In the genomic region with DNA sequence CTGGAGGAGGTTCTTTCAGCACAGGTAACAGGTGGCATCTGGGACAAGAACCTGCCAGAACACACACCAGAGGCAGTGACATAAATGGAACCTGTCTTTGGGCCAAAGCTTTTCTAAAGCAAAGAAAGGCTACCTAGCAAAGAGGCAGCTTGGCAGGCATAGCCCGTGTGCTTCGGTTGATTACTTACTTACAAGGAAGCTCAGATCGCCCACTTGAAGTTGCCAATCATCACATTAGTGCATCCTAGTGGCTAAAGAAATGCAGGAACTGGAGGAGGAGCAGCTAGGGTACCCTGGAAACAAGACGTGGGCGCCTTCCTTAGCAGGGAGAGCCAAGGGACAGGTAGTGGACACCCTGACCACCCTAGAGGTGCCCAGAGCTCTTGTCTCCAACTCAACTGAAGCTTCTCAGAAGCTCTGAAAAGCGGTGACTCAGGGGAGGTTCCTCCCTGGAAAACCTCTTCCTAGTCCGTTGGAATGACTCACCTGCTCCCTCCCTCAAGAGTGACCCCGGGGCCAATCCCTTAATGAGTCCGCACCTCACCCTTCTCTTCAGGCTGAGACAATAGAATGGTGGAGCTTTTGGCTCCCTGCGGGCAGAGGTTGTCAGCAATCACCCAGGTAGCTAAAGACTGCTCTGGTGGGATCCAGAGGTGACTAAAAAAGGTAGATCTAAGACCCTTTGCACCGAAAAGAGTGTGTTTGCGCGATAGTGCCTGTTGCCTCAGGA, we compare ENCODE assay signal across 8 mouse cellular contexts. TPM values are rescaled to one million over a fixed set of nuclear protein-coding genes. Genes with fewer than 3 reads are reported as not detected.
A peak's percentile ranks its signal among the peaks of the same experiment; 100 is the strongest.
DNase-seq lines count a peak whose midpoint lies in the region; ATAC-seq lines count a peak whose summit lies in the region.

No protein-coding gene starts in this region.

- no peak overlapping the region for H3K27ac ChIP-seq in forebrain, embryonic 11.5 days (ENCODE audit: low read depth, low read length)
- H3K27ac ChIP-seq in midbrain, embryonic 10.5 days (replicated peaks) = no peak overlapping the region

- DNase-seq in adrenal gland, postnatal 10 days = peak; percentile 9
- no peak for DNase-seq in adrenal gland, postnatal 4 days (ENCODE audit: low spot score in 2 of 2)
- DNase-seq in forebrain, embryonic 11.5 days (ENCODE audit: low spot score) = no peak
- peak; percentile 34 for DNase-seq in kidney, postnatal 10 days
- no peak for DNase-seq in midbrain, embryonic 10.5 days (ENCODE audit: low spot score)
- no peak for DNase-seq in left cerebral cortex, postnatal 36 days (ENCODE audit: low spot score in 2 of 2)
- no peak for DNase-seq in testis, postnatal 10 days (ENCODE audit: low spot score)

- no peak overlapping the region for H3K9ac ChIP-seq in forebrain, embryonic 11.5 days (ENCODE audit: low read length)

- ATAC-seq in forebrain, embryonic 11.5 days (replicated peaks; ENCODE audit: low FRiP score) = no peak
- no peak for ATAC-seq in inflammation-experienced regulatory T-cells, adult 6 months

- 17% methylated on average over 13 of the region's 13 CpGs for WGBS in forebrain, embryonic 11.5 days
- 21% methylated on average over 13 of the region's 13 CpGs for WGBS in midbrain, embryonic 10.5 days

- no peaks in the 10 kb centered on the region for H3K9me3 ChIP-seq in forebrain, embryonic 11.5 days (ENCODE audit: control insufficient read depth, low read length)
- H3K9me3 ChIP-seq in midbrain, embryonic 10.5 days (replicated peaks) = no peaks in the 10 kb centered on the region

- H3K4me2 ChIP-seq in forebrain, embryonic 11.5 days (ENCODE audit: low read depth, low read length, severe bottlenecking) = peak overlapping the region; percentile 98

- intact Hi-C loops in left cerebral cortex, postnatal 36 days (cut with DNase I) = loop anchor here (5.0 kb wide), 1 partner anchor 34 kb away; no protein-coding TSS in a partner anchor

- H3K4me1 ChIP-seq in forebrain, embryonic 11.5 days (replicated peaks; ENCODE audit: control insufficient read depth, insufficient read depth, low read length) = 0 out of 2 replicates have a peak, but pooled peaks cover 3% of the 10 kb centered on the region
- peaks cover 21% of the 10 kb centered on the region for H3K4me1 ChIP-seq in midbrain, embryonic 10.5 days

- no peaks in the 10 kb centered on the region for H3K36me3 ChIP-seq in forebrain, embryonic 11.5 days (ENCODE audit: control insufficient read depth, insufficient read depth, low read length)
- H3K36me3 ChIP-seq in midbrain, embryonic 10.5 days = peaks cover 16% of the 10 kb centered on the region

- no peaks in the 10 kb centered on the region; the same call in 1 of the 2 replicates for H3K27me3 ChIP-seq in forebrain, embryonic 11.5 days (ENCODE audit: control insufficient read depth, insufficient read depth, low read length)
- H3K27me3 ChIP-seq in midbrain, embryonic 10.5 days (ENCODE audit: low read depth, poor library complexity, severe bottlenecking) = peaks cover 12% of the 10 kb centered on the region

- no peak overlapping the region for H3K4me3 ChIP-seq in forebrain, embryonic 11.5 days (ENCODE audit: low read depth, low read length)
- peak overlapping the region; percentile 98 for H3K4me3 ChIP-seq in midbrain, embryonic 10.5 days

RNA-seq across cellular contexts. Expression of gene Helz, which starts 1.8 kb away (rescaled TPM):
- total RNA-seq in adrenal gland, postnatal 10 days (2021) = 10 to 100 TPM; 25.0 to 33.7 TPM
- 10 to 100 TPM; 35.5 to 37.1 TPM for total RNA-seq in adrenal gland, postnatal 4 days (2021)
- polyA plus RNA-seq in forebrain, embryonic 11.5 days (2014; fragmentation: Nextera tagmentation; extraction: Ambion mirVana) = 25.4 and 27.4 TPM in 2 replicates
- polyA plus RNA-seq in midbrain, embryonic 10.5 days (2016; fragmentation: Nextera tagmentation; extraction: Ambion mirVana) = 19.0 and 21.6 TPM in 2 replicates
- polyA plus RNA-seq in inflammation-experienced regulatory T-cells, adult 6 months (2017; shearing (Covaris generic)) = 10 to 100 TPM; 22.5 to 30.6 (median 22.6) TPM
- total RNA-seq in left cerebral cortex, postnatal 36 days (2021) = 10 to 100 TPM; 41.4 to 54.6 TPM

Comparison
In these comparisons a context has a peak if more than half of its experiments do, and no peak if none do; other contexts are left out.
1. DNase-seq: peak in adrenal gland, postnatal 10 days (single experiment) and kidney, postnatal 10 days (single experiment); none in adrenal gland, postnatal 4 days (0 of 2), forebrain, embryonic 11.5 days (single experiment), midbrain, embryonic 10.5 days (single experiment), left cerebral cortex, postnatal 36 days (0 of 2) and testis, postnatal 10 days (single experiment).